Mouse (Mus musculus): Measurements from ENCODE around the gene Mapk8ip2.

- no peak for TF ChIP-seq CTCF (conservative IDR thresholded peaks at IDR 0.05; ENCODE audit: low read length)
- TF ChIP-seq NANOG (IDR thresholded peaks at IDR 0.05; ENCODE audit: borderline replicate concordance, low read length): no peak
- no peak for TF ChIP-seq POU5F1 (IDR thresholded peaks at IDR 0.05; ENCODE audit: borderline replicate concordance, low read length)
Measured at GRCm38 (mm10) chr15:89473921-89474320, 20.2 kb downstream of the Mapk8ip2 start.

Data from E14TG2a.4 (cell line).